Mouse (Mus musculus) stomach, embryonic 14.5 days (tissue): Measurements from ENCODE around the gene Wipf1. TPM values are rescaled to one million over a fixed set of nuclear protein-coding genes. Genes with fewer than 3 reads are reported as not detected.
"Not testable (repeated sequence)": the region's sequence is repeated elsewhere in the genome, so short reads cannot be mapped to it uniquely, and the experiment has no call there.

Experiments used
- ATAC-seq: fragments of 200-750 bp; cut with Nextera tagmentation; 2 replicates; pipeline ENCODE4 v1.8.0; 2017; ENCODE audit warnings: low read depth, moderate TSS enrichment; ENCODE audit not compliant: insufficient number of reproducible peaks, insufficient read depth, low FRiP score
- H3K27ac ChIP-seq: fragments of 300-500 bp; sonication (generic); 2 replicates; pipeline ENCODE4 v1.5.1; 2014; ENCODE audit warnings: mild to moderate bottlenecking, low read length, moderate library complexity, mixed read lengths
- H3K27me3 ChIP-seq: fragments of 300-500 bp; sonication (generic); 2 replicates; pipeline ENCODE4 v1.6.1; 2014; ENCODE audit warnings: low read length, control low read depth, mixed read lengths; ENCODE audit not compliant: control insufficient read depth, insufficient read depth
- H3K36me3 ChIP-seq: fragments of 300-500 bp; sonication (generic); 2 replicates; pipeline ENCODE4 v1.6.1; 2014; ENCODE audit warnings: mild to moderate bottlenecking, control low read depth, low read length, moderate library complexity, mixed read lengths; ENCODE audit not compliant: control insufficient read depth, insufficient read depth
- H3K4me1 ChIP-seq: fragments of 300-500 bp; sonication (generic); 2 replicates; pipeline ENCODE4 v1.6.1; 2014; ENCODE audit warnings: low read length, control low read depth, mixed read lengths; ENCODE audit not compliant: control insufficient read depth, insufficient read depth
- H3K4me2 ChIP-seq: fragments of 300-500 bp; sonication (generic); replicated peaks from 2 replicates; pipeline ENCODE4 v1.6.1; 2014; ENCODE audit warnings: low read depth, low read length, control low read depth
- H3K4me3 ChIP-seq: fragments of 300-500 bp; sonication (generic); 2 replicates; pipeline ENCODE4 v1.5.1; 2014; ENCODE audit warnings: low read depth, low read length, control low read depth
- H3K9ac ChIP-seq: fragments of 300-500 bp; sonication (generic); replicated peaks from 2 replicates; pipeline ENCODE4 v1.6.1; 2014; ENCODE audit warnings: low read depth, mild to moderate bottlenecking, control low read depth, low read length, moderate library complexity, mixed read lengths
- H3K9me3 ChIP-seq: fragments of 300-500 bp; sonication (generic); 2 replicates; pipeline ENCODE4 v1.6.1; 2016; ENCODE audit warnings: low read depth, low read length, control low read depth; ENCODE audit not compliant: control insufficient read depth
- WGBS: fragments of 180-500 bp; shearing (Covaris S2); extraction: QIAGEN DNeasy Blood & Tissue Kit; methylation state at CpG from one replicate; pipeline ENCODE4 v1.1.7; 2014; 5-methylcytosine and 5-hydroxymethylcytosine counted together
- polyA plus RNA-seq: library from polyadenylated mRNA; unstranded; fragments of >200 nt; fragmentation: Nextera tagmentation; extraction: Ambion mirVana; gene quantifications from 2 replicates; pipeline ENCODE4 v1.2.1, GENCODE M21; 2014

Gene Wipf1
- polyA plus RNA-seq, 1 experiment from 2014 or later, result 12.0 TPM

DNA sequence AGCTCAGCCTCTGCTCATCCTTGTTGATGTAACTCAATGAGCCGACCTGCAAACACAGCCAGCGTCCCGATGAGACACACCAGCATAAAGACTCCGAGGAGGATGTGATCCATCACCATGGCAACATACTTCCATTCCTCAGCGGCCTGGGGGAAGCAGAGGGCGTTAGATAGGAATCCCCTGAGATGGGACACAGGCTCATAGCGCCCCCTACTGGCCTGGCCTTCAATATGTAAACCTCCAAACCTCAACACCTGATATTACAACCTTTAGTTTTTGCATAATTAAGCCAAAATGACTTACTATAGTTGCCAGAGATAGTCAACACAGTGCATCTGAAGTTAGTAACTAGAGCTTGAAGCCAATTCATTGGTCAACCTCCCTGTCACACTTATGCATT, 36.6 kb upstream of the Wipf1 start:
- H3K4me1 ChIP-seq, result peaks cover 12% of the 10 kb centered on the region; the same call in 1 of the 2 replicates
- no peak overlapping the region for H3K9ac ChIP-seq
- H3K27me3 ChIP-seq, result no peaks in the 10 kb centered on the region
- no peak for ATAC-seq
- no peaks in the 10 kb centered on the region for H3K36me3 ChIP-seq
- no peaks in the 10 kb centered on the region for H3K9me3 ChIP-seq
- no peak overlapping the region for H3K4me3 ChIP-seq
- 19% methylated on average over 7 of the region's 7 CpGs for whole genome bisulfite sequencing
- H3K4me2 ChIP-seq, result no peak overlapping the region
- no peak overlapping the region for H3K27ac ChIP-seq

DNA sequence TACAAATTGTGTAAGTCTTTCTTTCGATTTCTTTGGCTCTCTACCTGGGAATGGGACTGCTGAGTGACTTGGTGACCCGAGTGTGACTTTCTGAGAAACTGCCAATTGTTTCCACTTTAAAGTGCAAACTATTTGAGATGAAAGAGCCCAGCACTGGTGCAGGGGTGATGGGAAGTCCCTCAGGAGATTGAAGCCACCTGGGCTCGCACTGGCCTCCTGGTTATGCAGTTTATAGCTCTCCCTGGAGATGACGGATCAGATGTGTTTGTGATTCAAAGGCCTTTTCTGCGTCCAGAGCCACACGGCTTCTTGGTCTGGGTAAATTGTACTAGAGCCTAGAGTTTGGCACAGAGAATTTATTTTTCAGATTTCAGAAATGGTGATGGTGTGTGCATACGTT, 34.2 kb upstream of the Wipf1 start:
- ATAC-seq, result no peak
- Histone ChIP-seq H3K9me3 (no peaks in the 10 kb centered on the region), H3K9ac (no peak overlapping the region), H3K27me3 (no peaks in the 10 kb centered on the region), H3K4me3 (no peak overlapping the region), H3K4me2 (no peak overlapping the region), H3K36me3 (no peaks in the 10 kb centered on the region), H3K27ac (no peak overlapping the region), H3K4me1 (peaks cover 12% of the 10 kb centered on the region; the same call in 1 of the 2 replicates)
- 32% methylated on average over 7 of the region's 7 CpGs for WGBS

DNA sequence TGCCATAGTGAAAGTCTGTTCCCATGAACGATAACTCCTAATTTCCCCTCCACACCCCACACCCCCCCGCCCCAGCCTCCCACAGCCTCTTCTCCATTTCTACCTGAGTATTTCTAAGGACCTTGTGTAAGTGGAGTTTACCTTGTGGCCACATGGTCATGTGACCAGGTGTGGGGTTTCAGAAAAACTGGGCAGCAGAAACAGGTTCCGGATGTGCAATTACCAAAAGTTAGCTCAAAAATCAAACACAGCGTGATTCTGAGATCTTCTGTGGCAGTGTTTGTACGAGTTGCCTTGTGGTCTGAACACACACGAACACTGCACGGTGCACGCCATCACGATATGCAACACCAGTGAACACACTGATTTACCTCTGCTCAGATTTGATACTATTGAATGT, 33.1 kb upstream of the Wipf1 start:
- Histone ChIP-seq H3K9me3 (no peaks in the 10 kb centered on the region), H3K36me3 (no peaks in the 10 kb centered on the region), H3K9ac (no peak overlapping the region), H3K27ac (no peak overlapping the region), H3K4me1 (peaks cover 12% of the 10 kb centered on the region; the same call in 1 of the 2 replicates), H3K4me2 (no peak overlapping the region), H3K4me3 (no peak overlapping the region), H3K27me3 (no peaks in the 10 kb centered on the region)
- WGBS, result 82% methylated on average over 9 of the region's 9 CpGs
- no peak for ATAC-seq

DNA sequence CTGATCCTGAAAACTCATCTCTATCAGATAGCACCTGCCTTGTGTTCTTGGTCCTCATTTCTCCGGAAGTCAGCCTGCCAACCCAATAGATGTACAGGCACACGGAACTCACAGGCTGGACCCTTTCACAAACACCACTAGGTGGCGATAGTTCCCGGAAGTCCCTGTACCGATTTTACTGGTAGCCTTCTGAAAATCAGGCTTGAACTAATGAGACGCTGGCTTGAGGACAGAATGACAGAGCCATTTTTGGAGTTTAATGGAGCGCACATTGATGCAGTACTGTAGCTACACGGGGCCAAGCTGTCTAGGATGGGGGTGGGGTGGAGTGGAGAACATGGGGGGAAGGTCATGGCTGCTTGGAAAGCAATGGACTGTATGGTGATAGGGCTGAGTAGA, 32.1 kb upstream of the Wipf1 start:
- Histone ChIP-seq H3K4me1 (peaks cover 12% of the 10 kb centered on the region; the same call in 1 of the 2 replicates), H3K4me3 (peak overlapping the region; percentile 31), H3K9ac (no peak overlapping the region), H3K27ac (no peak overlapping the region), H3K9me3 (no peaks in the 10 kb centered on the region), H3K36me3 (no peaks in the 10 kb centered on the region), H3K4me2 (peak overlapping the region; percentile 53), H3K27me3 (no peaks in the 10 kb centered on the region)
- 8% methylated on average over 8 of the region's 8 CpGs for WGBS
- ATAC-seq, result peak; percentile 30; the same call in 1 of the 2 replicates

DNA sequence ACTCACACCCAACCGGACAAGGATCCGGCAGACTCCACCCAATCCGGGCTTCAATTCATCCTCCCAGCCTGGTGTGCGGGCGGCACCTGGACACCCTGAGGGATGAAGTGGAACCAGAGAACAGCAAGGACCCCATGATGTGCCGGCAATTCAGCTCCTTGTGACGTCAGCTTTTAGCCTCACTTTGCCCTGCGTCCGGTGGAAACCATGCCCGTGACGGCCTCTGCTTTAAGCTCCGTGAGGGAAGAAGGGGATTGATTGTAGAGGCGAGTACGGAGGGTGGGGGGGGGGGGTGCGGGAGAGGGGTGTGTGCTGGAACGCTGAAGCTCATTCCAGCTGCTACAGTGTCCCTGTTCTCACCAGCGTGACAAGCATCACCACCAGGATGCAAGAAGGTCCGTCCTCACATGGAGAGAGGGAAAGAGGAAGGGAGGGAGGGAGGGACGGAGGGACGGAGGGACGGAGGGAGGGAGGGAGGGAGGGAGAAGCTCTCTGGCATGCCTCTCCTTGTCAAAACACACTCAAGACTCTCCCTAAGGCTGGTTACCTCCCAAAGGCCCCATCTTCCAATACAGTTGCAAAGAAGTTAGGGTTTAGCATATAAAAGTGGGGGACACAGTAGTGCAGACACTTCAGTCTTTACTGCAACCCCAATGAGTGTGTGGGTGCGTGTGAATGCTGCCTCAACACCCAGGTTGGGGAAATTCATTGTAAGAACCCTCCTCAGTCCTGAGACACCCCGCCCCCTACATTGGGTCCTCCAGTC, 31.5 kb upstream of the Wipf1 start:
- Histone ChIP-seq H3K9me3 (no peaks in the 10 kb centered on the region), H3K36me3 (no peaks in the 10 kb centered on the region), H3K9ac (no peak overlapping the region), H3K4me1 (peaks cover 12% of the 10 kb centered on the region; the same call in 1 of the 2 replicates), H3K4me3 (peak overlapping the region; percentile 31), H3K4me2 (peak overlapping the region; percentile 53), H3K27me3 (no peaks in the 10 kb centered on the region), H3K27ac (no peak overlapping the region)
- ATAC-seq, result peak; percentile 65; the same call in 1 of the 2 replicates
- WGBS, result 2% methylated on average over 22 of the region's 23 CpGs

DNA sequence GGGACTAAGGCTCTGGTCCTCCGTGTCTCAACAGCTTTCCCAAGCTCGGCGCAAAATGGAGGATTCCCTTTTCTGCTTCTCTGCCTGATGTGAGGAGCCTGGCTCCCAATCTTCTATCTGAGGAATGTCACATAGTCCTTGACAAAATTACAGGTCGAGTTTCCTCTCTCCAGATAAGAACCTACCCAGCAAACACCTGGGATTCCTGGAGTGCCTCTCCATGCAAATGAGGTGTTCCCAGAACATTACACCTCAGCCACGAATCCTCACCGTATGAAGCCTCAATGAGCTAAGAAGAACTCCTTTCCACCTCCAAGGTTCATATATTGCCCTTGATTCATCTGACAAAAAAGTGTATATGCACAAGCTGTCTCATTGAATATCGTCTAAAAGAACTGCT, 30.9 kb upstream of the Wipf1 start:
- Histone ChIP-seq H3K9me3 (no peaks in the 10 kb centered on the region), H3K27ac (no peak overlapping the region), H3K27me3 (no peaks in the 10 kb centered on the region), H3K36me3 (no peaks in the 10 kb centered on the region), H3K9ac (no peak overlapping the region), H3K4me3 (peak overlapping the region; percentile 31; the same call in 1 of the 2 replicates), H3K4me2 (peak overlapping the region; percentile 53), H3K4me1 (peaks cover 12% of the 10 kb centered on the region; the same call in 1 of the 2 replicates)
- WGBS, result 39% methylated on average over 7 of the region's 7 CpGs
- no peak for ATAC-seq

DNA sequence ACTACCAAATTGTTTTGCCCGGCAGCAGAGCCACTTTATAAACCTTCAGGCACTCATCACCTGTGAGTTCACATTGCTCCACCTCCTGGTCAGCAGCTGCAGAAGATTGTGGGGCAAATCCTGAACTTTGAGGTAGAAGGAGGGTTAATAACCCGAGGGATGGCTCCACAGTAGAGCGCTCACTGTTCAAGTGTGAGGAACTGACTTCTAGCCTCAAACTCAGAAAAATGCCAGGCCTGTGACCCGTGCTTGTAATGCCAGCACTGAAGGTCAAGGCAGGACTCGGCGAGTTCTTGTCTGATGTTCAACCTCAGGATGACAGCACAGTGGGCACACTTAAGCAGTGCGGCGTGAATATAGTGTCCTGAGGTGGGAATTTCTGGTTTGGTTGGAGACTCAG, 28.4 kb upstream of the Wipf1 start:
- Histone ChIP-seq H3K27me3 (no peaks in the 10 kb centered on the region), H3K36me3 (no peaks in the 10 kb centered on the region), H3K9me3 (no peaks in the 10 kb centered on the region), H3K27ac (no peak overlapping the region), H3K4me2 (no peak overlapping the region), H3K4me3 (no peak overlapping the region), H3K9ac (no peak overlapping the region), H3K4me1 (peaks cover 10% of the 10 kb centered on the region; the same call in 1 of the 2 replicates)
- WGBS, result 74% methylated on average over 8 of the region's 8 CpGs
- ATAC-seq, result no peak

DNA sequence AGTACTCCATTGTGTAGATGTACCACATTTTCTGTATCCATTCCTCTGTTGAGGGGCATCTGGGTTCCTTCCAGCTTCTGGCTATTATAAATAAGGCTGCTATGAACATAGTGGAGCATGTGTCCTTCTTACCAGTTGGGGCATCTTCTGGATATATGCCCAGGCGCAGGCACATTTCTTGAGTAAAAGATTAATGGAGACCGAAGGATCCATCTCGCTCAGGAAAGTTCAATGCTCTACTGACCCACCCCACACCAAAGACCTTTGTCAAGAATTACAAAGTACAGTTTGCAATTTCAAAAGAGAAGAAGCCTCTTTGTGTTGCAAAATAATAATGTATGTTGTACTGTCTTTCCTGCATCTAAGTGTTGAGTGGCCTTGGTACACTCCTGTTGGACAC, 27.5 kb upstream of the Wipf1 start:
- not testable (repeated sequence) for H3K27ac ChIP-seq, H3K9me3 ChIP-seq, H3K4me2 ChIP-seq, H3K4me3 ChIP-seq, H3K9ac ChIP-seq, H3K27me3 ChIP-seq, H3K36me3 ChIP-seq, ATAC-seq, H3K4me1 ChIP-seq
- WGBS, result 91% methylated on average over 3 of the region's 3 CpGs

DNA sequence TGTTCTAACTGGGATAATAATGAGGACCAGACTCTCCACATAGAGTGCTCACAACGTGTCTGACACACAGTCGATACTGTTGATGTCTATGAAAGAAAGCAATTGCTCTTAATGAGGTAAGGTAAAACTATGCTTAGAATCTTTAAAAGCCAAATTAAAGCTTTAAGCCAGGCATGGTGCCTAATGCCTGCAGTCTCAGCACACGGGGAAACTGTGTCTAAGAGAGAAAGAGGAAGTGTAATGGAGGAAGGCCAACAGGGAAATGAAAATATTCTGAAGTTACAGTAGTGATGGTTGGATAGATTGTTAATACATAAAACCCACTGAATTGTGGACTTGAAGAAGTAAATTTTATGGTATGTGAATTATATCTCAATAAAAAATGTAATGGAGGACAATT, 24.9 kb upstream of the Wipf1 start:
- no peak for ATAC-seq
- no peaks in the 10 kb centered on the region for H3K27me3 ChIP-seq
- no peak overlapping the region for H3K4me3 ChIP-seq
- no peak overlapping the region for H3K4me2 ChIP-seq
- H3K27ac ChIP-seq, result no peak overlapping the region
- H3K36me3 ChIP-seq, result no peaks in the 10 kb centered on the region
- H3K9me3 ChIP-seq, result no peaks in the 10 kb centered on the region
- H3K9ac ChIP-seq, result no peak overlapping the region
- 75% methylated on average over 3 of the region's 3 CpGs for WGBS
- H3K4me1 ChIP-seq, result no peaks in the 10 kb centered on the region
